Mouse (Mus musculus) cerebellum, adult 2 months (tissue): ENCODE data around the gene Polr3h.
"Not testable (repeated sequence)": the region's sequence is repeated elsewhere in the genome, so short reads cannot be mapped to it uniquely, and the experiment has no call there.

Source experiments
- CTCF ChIP-seq: fragments of 200-500 bp; IDR thresholded peaks from 2 replicates; pipeline ENCODE4 v1.5.1; 2011; ENCODE audit warnings: low read depth, mild to moderate bottlenecking, control low read depth, low read length, moderate library complexity, borderline replicate concordance; ENCODE audit not compliant: insufficient read depth
- POLR2A ChIP-seq: fragments of 200-500 bp; IDR thresholded peaks from 2 replicates; pipeline ENCODE4 v1.6.1; 2011; ENCODE audit warnings: low read length, control low read depth, borderline replicate concordance; ENCODE audit not compliant: insufficient read depth

GRCm38 (mm10) chr15:81975156-81975555 is 49.1 kb upstream of the Polr3h start:
- TF ChIP-seq CTCF, POLR2A: not testable (repeated sequence)
